Mouse (Mus musculus) lung, postnatal 0 days (tissue): ENCODE data around the gene Tpr.

Source experiments
- CTCF ChIP-seq: IDR thresholded peaks from 2 replicates; pipeline ENCODE4 v1.5.1; 2016; ENCODE audit warnings: antibody characterized with exemption, mild to moderate bottlenecking
- EP300 ChIP-seq: IDR thresholded peaks from 2 replicates; pipeline ENCODE4 v1.6.1; 2016; ENCODE audit warnings: antibody characterized with exemption, mild to moderate bottlenecking, control low read depth

DNA sequence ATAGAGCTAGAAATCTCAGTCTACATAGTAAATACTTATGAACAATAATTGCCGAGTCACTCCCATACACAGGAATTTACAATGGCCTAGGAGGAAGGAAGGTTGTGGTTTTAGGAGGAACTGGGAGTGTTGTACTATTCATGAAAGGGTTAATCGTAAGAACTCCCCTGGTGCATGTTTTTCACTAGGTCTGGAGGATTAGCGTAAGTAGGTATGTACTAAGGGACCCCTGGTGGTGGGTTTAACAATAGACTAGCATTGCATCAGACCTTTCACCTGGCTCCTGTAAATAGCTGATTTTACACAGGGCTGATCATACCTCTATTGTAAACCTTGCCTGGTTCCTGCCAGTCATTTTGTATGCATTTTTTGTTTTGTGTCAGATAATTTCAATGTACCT is 33.6 kb downstream of the Tpr start:
- TF ChIP-seq CTCF (no peak), EP300 (no peak)
